Mouse (Mus musculus): ENCODE data around the gene Vstm2l.
A peak's percentile ranks its signal among the peaks of the same experiment; 100 is the strongest.

Gene Vstm2l

GRCm38 (mm10) chr2:157914105-157914764 lies at the start of gene Vstm2l:
Gene Vstm2l (plus strand): TSS chr2:157914653.
- peak; percentile 30 for DNase-seq

DNA sequence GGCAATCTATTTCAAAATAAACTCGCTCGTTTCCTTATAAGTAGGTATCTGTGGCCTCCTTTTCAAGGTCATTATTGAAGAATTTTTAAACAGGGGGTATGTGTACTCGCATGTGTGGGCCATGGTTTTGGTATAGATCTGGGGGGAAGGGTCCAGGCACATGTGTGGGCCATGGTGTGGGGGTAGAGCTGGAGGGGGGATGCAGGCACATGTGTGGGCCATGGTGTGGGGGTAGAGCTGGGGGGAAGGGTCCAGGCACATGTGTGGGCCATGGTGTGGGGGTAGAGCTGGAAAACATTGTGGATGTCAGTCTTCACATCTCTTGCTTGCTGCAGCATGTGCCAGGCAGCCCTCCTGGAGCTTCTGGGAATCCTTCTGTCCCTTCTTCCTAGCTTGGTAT lies 47.3 kb upstream of the Vstm2l start:
- DNase-seq: no peak

DNA sequence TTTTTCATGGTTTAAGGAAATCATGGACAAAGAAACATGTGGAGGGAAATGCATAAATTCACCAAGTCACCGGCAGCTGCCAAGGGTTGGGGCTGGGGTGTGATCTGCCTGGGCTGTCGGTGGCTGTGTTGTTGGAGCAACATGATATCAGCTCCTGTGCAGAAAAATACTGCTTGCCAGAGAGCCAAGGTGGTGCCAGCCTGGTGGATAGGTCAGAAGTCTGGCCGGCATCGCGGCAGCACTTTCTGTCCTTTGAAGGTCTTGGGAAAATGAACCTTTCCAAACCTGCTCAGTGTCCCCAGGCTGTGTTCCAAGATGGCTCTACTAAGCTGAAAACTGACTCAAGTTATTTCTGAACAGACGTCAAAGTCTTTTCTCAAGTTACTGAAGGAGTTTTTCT lies 44.2 kb upstream of the Vstm2l start:
- no peak for DNase-seq

DNA sequence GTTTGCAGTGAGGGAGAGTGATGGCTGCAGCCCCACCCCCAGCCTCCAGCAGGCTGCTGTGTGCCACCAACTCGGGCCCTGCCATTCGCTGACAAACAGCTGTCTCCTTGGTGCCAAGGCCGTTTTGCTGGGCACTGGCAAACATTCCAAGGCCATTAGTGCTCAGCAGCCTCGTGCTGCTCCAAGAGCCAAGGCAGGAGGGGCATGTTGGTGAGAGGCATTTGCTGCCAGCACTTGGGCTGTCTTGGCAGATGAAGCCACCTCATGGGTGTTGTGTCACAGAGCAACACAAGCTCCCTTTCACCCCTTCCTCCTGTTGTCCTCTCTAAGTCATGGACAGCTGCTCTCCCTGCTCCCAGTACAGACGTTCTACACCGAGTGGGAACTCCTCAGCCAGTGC lies 41.2 kb upstream of the Vstm2l start:
- DNase-seq: no peak

- no peak for DNase-seq
Measured at GRCm38 (mm10) chr2:157873691-157874090, 40.8 kb upstream of the Vstm2l start.

DNA sequence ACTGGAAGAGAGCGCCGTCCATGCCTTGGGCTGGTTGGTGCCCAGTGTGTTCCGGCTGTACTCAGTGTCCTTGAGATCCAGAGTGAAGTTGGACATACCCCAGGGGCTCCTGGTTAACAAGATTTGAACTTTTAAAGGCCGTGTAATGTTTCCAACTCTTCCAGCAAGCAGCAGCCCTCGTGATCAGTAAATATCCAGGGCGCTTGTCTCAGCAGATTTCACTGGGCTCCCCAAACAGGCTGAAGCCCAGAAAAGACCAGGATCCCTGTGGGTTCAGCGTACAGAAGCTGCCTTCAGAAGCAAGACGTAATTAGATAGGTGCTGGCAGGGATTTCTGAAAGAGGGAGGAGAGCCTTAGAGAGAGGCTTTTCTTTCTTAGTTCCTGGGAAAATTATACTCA lies 39.3 kb upstream of the Vstm2l start:
- DNase-seq: no peak

DNA sequence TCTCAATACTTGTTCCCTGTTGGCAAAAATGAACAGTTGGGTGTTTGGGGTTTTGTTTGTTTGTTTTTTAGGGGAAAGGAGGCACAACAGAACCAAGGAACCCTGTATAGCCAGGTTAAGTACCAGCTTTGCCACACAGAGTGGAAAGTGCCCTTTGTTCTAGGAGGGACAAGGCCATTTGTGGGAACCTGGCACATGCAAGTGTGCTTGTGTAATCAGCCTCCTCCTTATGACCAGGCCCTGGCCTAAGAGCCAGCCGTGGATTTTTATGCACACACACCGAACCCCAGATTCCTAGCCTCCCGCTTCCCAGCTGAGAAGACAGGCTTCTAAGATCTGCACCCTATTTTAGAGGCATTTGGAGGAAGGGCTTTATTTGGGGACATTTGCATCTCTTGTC lies 37.1 kb upstream of the Vstm2l start:
- DNase-seq: no peak

GRCm38 (mm10) chr2:157877967-157878366 lies 36.5 kb upstream of the Vstm2l start:
- DNase-seq: no peak

DNA sequence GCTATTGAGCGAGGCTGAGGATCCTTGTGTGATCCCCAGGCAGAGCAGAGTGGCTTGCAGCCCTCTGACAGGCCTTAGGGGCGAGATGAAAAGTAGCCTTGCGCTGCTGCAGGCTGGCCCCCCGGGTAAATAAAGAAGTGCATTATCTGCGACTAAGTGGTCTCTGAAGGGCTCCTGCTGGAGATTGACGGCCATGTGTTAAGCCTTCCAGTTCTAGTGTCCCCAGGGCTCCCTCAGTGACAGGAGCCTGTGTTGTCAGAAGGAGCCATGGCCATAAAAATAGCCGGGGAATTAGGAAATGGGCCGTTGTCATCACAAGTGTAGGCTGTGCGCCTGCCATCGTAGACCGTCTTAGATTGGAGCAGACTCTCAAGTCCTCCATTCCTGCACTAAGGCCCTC lies 32.5 kb upstream of the Vstm2l start:
- no peak for DNase-seq

GRCm38 (mm10) chr2:157887275-157888025 lies 27.0 kb upstream of the Vstm2l start:
- no peak for DNase-seq

- DNase-seq: no peak
Measured at GRCm38 (mm10) chr2:157891166-157891565, 23.3 kb upstream of the Vstm2l start.

- no peak for DNase-seq
Measured at GRCm38 (mm10) chr2:157897131-157897530, 17.3 kb upstream of the Vstm2l start.

DNA sequence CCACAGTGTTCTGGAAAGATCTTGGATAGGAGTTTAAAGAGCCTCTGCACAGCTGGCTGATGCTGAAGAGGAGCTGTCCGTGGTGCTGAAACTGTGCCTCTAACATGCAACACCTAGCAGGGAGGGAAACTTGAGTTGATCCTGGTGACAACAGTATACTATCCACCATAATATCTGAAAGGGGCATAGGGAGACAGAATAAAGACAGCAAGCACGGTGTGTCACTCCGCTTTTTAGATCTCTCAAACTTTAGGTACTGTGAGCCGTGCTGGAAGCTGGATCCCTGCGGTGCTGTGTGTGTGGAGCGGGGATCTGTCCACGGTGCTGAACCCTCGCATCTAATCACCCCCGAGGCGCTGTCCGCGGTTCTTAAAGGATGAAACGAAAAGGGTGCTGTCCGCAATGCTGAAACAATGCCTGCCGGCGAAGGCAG lies 1.2 kb upstream of the Vstm2l start:
- no peak for DNase-seq

DNA sequence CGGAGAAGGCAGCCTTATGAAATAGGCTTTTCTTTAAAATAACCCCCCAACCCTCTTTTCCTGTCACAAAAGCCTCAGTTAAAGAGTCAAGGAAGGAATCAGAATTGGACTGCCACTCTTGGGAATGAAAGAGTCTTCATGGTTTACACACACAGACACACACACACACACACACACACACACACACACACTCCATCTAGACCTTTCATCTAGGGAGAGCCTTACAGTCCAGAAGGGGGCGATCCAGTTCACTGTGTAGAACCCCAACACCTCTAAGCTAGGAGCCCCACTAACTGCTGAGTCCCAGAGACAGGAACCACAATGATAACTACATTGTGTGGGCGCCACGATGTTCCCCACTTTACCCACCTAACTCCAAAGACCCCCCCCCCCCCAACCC lies 748 bp upstream of the Vstm2l start:
- DNase-seq: peak; percentile 40

DNA sequence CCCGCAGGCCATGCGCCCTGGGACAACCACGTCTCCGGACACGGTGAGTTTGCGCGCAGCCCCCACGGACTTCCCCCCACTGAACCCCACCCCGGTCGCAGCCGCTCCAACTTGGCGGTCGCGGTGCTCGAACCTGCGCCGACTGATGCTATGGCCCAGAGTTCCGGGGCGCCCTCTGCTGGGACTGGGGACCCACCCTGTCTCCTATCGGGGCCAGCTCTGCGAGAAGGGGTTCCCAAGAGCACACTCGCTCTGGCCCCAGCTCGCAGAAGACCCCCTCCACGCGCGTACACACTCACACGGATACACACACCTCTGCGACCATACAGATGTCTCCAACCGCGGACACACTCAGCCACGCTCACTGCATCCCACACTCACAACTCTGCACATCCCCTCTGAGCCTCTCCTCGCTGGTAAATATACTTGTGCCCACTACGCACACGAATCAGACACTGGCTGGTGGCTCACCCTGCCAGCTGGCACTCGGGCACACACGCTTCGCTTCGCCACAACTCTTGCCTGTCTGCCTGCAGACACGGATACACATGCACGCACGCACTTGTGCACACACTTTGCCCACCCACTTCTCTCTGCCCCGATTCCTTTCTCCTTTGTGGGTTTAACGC lies 550 bp downstream of the Vstm2l start:
- no peak for DNase-seq

DNA sequence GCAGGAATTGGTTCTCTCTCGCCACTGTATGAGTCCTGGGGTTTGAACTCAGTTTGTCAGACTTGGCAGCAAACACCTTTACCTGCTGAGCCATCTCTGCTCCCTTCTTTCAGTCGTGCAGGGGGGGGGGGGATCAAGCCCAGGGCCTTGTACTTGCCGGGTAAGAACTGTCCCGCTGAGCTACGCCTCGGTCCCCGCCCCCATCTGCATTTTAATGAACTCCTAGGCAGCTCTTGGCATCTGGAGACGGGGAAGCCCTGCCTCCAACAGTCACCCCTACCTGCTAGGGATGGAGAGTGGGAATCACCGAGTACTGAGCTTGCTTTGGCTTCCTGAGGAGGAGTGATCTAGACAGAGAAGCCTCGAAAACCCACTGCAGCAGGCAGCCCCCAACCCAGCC lies 4.1 kb downstream of the Vstm2l start:
- no peak for DNase-seq

GRCm38 (mm10) chr2:157921551-157921950 lies 7.1 kb downstream of the Vstm2l start:
- DNase-seq: no peak

DNA sequence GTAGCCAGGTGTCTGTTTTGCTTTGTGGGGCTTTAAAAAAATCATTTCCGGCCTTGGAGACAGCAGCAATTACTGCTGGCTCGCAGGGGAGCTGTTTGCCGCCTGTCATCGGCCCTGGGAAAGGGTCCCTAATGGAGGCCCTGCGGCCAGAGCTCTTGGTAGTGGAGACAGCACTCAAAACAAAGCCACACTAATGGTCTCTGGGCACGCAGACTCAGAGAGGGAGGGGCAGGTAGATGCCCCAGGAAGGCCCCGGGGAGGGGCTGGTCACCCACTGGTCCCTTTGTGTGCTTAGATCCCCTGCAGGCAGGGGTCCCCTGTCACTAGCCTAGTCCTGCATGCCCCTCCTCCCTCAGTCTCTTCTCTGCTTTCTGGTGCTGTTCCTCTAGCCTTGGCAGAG lies 9.0 kb downstream of the Vstm2l start:
- DNase-seq: no peak

- no peak for DNase-seq
Measured at GRCm38 (mm10) chr2:157924504-157924903, 10.1 kb downstream of the Vstm2l start.

- no peak for DNase-seq
Measured at GRCm38 (mm10) chr2:157926502-157926901, 12.0 kb downstream of the Vstm2l start.

- no peak for DNase-seq
Measured at GRCm38 (mm10) chr2:157926927-157927326, 12.5 kb downstream of the Vstm2l start.

DNA sequence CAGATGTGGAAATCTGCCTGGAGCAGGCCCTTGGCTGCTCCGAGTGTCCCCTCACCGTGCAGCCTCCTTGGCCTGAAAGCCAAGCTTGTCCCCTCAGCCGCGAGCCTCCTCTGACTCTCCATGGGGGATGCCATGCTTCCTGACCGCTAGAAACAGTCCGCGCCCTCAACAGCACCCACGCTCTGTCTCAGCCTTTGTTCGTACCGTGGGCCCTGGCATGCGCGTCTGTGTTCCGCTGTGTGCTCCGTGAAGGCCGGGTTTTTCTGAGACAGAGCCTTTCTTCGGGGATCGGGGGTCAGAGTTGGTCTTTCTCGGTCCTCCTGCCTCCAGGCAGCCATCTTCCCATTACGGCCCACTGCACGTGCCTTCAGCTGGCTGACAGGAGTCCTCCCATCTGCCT lies 12.9 kb downstream of the Vstm2l start:
- no peak for DNase-seq

- DNase-seq: no peak
Measured at GRCm38 (mm10) chr2:157927815-157928214, 13.4 kb downstream of the Vstm2l start.

DNA sequence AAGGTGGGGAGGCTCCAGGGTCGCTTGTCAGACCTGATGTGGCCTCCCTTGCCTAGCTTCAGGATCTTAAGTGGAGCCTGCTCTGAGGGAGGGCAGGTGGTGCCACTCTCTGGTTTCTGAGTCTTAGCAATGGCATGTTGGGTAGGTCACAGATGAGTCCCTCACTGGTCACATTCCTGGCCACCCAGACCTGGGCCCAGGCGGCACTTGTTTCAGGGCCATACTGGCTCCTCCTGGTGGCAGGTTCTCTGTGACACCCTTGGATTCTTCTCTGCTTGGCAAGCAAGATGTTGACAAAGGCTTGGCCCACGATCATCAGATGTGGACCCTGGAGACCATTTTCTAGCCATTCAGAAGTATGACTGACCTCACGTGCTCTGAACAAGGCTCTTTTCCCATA lies 18.2 kb downstream of the Vstm2l start:
- no peak for DNase-seq

Data from cerebellum, adult 8-10 months (tissue).